Mouse (Mus musculus): Measurements from ENCODE around the gene B3gat1.

The B3gat1 gene

DNA sequence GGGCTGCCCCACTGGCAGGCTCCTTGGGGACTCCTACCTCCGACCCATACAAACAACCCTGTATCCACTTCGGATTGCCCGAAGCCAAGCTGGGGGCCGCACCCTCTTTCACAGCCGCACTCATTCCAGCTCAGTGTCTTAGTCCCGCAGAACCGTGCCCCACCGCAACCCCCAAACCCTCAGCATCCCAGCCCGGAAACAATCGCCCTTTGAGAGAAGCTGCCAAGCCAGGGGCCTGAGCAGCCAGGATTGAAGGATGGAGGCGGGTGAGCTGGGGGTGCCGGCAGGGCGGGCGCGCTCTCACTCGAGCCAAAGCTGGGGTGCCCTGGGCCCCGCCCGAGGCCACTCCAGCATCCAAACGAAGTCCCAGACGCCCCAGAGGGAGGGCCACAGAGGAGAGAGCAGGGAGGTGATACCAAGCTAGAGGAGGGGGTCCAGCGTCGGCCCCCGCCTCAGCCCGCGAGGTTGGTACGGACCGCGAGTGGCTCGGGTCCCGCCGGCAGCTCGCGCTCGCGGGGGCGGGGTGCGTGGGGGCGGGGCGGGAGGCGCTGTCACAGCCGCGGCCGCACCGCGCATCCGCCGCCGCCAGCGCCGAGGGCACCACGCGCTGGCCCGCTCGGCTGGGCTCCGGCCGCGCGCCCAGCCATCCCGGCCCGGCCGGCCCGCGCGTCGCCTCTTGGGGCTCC, at the start of gene B3gat1:
TSS of gene B3gat1 (plus strand) at position 523 of the 686 bp plus-strand sequence.
- no peak for DNase-seq (ENCODE audit: low spot score)

DNA sequence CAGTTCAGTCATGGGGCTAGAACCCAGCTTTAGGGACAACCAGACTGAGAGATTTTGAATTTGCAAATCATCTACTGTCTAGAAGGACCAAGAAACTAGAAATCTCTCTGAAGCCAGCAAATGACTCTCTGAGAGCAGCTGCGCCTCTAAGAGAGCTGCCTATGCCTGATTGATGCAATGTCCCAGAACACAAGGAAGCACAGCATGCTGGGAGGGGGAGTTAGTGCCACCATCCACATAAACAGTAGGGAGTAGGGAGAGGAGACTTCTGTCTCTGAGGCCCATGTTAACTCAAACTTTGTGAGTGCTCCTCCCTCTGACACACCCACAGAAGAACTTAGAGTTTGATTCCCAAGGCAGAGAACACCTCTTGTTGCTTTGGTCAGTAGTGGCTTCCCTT, 44.4 kb upstream of the B3gat1 start:
- DNase-seq (ENCODE audit: low spot score), result no peak

DNA sequence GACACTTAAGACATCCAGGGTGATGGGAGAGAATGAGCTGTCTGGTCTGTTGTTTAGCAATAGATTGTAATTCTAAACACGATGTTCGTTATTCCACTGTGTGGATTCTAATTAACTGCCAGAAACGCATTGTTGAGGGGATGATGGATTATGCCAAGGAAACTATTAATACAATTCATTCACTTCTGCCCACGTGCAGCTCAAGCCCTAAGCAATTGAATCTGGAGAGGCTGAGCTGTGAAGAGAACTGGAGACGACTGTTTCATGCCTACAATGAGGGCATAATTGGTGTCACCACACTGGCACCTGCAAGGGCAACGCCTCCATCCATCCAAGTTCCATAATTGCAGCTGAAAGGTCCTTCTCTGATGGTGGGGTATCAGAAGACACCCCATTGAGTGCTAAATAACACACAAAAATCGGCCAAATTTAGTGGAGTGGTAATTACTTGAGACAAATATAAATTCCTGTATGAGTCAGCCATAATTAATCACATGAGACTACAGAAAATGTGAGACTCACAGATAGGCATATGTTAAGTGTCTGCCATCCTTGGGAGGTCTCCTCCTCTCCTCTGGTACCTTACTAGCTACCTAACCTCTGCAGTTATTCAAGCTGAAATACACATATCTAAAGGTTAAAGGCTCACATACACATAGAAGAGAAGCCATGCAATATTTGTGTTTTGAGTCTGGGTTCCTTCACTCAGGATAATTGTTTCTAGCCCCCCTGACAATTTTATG, 43.4 kb upstream of the B3gat1 start:
- no peak for DNase-seq (ENCODE audit: low spot score)

- no peak for DNase-seq (ENCODE audit: low spot score)
Measured at GRCm38 (mm10) chr9:26692641-26693040, 40.9 kb upstream of the B3gat1 start.

DNA sequence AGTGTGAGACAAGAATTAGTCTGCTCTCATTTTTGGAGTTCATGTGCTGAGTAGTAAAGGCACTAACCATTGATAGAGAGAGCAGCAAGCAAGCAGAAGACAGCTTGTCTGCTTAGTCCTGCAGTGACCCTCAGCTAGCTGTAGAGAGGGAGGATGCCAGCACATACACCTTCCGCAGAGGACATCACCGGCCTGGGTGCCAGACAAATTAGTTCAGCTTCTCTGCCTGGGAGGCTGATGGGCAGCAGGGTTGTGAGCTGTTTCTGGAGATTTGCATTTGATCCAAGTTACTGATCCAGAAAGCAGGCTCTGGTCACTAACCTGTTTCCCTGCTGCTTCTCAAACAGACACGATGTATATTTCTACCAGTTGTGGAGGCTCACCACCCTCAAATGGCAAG, 38.9 kb upstream of the B3gat1 start:
- no peak for DNase-seq (ENCODE audit: low spot score)

- no peak for DNase-seq (ENCODE audit: low spot score)
Measured at GRCm38 (mm10) chr9:26695178-26695577, 38.4 kb upstream of the B3gat1 start.

- DNase-seq (ENCODE audit: low spot score), result no peak
Measured at GRCm38 (mm10) chr9:26698286-26698685, 35.2 kb upstream of the B3gat1 start.

DNA sequence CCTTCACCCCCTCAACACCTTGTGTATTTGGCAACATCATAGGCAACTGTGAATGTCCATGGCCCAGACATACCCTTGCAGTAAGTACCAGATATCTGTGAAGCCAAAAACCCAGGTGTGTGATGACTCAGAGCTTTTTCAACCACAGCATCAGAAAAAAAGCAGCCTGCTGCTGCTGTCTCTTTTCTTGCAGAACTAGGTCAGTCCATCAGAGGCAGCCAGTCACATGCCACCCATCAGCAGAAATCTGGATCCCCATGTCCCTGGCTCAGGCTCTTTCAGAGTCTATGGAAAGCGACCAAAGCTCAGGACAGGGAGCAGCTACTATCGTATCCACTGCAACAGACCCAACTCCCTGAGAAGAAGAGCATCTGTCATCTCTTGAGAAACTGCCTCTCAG, 33.2 kb upstream of the B3gat1 start:
- no peak for DNase-seq (ENCODE audit: low spot score)

GRCm38 (mm10) chr9:26718388-26718787, 15.1 kb upstream of the B3gat1 start:
- no peak for DNase-seq (ENCODE audit: low spot score)

- no peak for DNase-seq (ENCODE audit: low spot score)
Measured at GRCm38 (mm10) chr9:26721771-26722170, 11.8 kb upstream of the B3gat1 start.

DNA sequence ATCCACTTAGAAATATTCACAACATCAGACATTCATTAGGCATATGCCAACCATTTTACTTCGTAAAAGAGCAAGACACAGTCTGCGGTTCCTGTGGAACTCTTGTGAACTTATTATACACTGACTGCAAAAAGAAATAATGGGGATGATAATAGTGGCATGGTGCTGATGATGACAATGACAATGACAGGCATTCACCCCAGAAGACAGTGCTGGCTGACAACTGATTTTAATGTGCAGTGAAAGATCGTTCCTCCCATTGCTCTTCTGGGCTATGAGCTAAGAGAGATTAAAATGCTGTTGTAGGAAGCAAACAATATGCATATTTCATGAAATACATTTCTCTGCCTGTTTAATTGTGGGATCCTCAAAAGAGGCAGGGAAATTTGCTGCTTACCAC, 7.8 kb upstream of the B3gat1 start:
- DNase-seq (ENCODE audit: low spot score), result no peak

- DNase-seq (ENCODE audit: low spot score), result peak; percentile 64
Measured at GRCm38 (mm10) chr9:26727445-26727844, 6.1 kb upstream of the B3gat1 start.

GRCm38 (mm10) chr9:26728556-26728955, 5.0 kb upstream of the B3gat1 start:
- DNase-seq (ENCODE audit: low spot score), result no peak

DNA sequence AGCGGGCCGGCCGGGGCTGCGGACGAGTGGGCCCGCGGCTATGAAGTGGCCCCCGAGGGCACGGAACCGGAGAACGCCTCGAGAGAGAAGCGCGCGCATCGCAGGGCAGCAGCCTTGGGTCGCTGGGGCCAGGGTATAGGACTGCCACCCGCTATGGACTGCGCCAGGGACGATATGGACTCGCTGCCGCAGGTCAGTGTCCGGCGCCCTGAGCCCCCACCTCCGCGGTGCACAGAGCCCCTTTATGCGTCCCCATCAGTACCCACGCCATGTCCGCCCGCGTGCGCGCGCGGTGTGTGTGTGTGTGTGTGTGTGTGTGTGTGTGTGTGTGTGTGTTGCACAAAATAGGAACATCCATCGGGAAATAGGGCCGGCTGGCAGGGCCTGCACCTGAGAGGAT, 458 bp downstream of the B3gat1 start:
- DNase-seq (ENCODE audit: low spot score), result no peak

GRCm38 (mm10) chr9:26737116-26737515, 3.6 kb downstream of the B3gat1 start:
- DNase-seq (ENCODE audit: low spot score), result no peak

DNA sequence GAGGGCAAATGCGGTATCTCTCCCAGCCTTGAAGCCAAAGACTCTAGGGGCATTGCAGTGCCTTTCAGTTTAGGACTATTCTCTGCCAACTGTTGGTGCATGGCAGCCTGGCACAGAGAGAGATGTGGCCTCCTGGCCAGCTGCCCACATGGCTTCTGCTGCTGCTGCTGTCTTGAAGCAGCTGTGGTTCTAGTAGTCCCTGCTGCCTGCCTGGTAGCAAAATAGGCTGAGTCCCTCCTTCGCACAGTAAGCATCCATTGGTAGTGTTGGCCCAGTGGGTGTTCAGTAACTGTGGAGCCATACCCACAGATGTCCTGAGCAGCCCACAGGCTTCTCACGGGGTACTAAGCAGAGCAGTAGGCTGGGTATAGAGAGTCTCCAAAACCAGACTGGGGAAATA, 9.3 kb downstream of the B3gat1 start:
- DNase-seq (ENCODE audit: low spot score), result no peak

- DNase-seq (ENCODE audit: low spot score), result no peak
Measured at GRCm38 (mm10) chr9:26747121-26747520, 13.6 kb downstream of the B3gat1 start.

DNA sequence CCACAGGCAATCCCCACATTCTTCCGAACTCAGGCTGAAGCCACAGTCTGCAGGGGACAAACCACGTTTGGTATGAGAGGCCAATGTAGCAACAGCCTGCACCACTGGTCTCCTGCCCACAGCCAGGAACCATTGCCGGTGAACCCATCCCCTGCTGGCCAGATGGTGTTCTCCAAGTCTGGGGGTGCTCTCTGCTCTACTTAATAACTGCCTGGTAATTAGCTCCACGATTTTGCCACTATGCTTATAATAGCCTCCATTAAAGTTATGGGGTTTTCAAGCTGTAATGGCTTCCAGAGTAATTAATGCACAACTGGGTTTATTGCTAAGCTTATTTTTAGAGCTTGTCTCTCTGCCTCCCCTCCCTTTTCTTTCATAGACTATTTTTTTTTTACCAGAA, 15.4 kb downstream of the B3gat1 start:
- no peak for DNase-seq (ENCODE audit: low spot score)

DNA sequence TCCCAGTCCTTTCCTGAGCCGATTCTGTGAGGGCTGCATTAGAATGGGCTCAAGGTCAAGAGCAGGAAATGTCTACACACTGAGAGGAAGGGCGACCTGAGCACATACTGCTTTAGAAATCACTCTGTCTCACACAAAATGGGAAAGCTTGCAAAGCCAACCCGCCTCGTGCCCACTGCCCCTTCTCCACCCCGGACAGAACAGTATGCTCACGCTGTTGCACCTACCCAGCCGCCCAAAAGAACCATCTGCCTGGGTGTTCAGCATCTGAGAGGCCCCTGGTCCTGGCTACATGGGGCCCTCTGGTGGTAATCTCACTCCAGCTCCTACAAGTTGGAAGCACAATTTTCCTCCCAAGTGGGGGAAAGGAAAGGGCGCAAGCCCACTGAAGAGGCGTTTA, 26.6 kb downstream of the B3gat1 start:
- DNase-seq (ENCODE audit: low spot score), result peak; percentile 59

- DNase-seq (ENCODE audit: low spot score), result no peak
Measured at GRCm38 (mm10) chr9:26760576-26760975, 27.0 kb downstream of the B3gat1 start.

DNA sequence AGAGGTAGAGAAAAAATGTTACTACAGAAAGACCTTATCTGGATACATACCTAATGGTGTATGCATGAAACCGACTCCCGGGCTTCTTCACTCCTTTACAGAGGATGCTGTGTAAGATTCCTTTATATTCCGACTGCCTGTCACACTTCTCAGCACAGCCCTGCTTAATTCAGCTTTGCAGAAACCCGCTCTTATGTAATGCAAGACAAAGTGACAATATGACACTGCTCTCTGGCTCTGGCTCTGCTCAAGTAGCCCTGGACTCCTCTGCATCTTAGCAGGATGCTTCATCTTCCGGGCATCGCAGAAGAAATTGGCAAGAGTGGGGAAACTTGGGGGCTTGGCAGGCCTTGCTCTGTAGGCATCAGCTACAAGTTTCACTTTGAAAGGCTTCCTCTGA, 28.9 kb downstream of the B3gat1 start:
- DNase-seq (ENCODE audit: low spot score), result no peak

- no peak for DNase-seq (ENCODE audit: low spot score)
Measured at GRCm38 (mm10) chr9:26768181-26768580, 34.7 kb downstream of the B3gat1 start.

DNA sequence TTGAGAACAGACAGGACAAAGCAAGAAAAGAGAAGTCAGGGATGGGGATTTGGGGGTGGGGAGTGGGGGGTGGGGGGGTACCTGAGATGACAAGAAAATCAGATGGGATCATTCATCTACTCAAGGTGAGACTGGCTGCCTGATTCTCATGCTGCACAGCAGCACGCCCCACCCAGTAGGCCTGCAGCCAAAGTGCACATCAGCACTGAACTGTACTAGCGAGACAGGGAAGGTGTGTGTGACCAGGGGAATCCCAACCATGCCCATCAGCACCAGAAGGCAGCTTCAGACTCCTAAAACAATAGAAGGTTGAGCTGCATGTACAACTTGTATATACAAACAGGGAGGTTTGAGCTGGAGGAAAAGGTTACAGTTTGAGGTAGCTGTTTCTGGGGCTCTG, 42.2 kb downstream of the B3gat1 start:
- DNase-seq (ENCODE audit: low spot score), result no peak
